Mouse (Mus musculus): Measurements from ENCODE around the gene C9orf72.

DNA sequence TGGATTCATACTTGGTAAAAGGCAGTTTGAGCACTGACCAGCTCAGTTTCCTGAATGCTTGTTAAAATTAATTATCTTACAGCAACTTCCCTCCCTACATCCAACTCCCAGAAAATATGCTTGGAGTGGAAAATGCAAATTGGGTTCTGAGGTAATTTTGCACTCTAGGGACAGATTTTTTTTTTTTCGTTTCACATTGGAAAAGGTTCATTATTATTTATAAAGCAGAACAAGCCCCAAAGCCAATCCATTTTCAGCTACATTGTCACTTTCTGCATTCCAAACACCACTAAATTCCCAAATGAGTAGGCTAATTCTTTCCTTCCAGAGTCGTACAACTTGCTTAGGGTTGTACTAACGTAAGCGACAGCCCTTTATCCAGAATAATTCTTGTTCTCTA is 12.7 kb upstream of the C9orf72 start:
- no peak for TF ChIP-seq GATA1 (IDR thresholded peaks at IDR 0.05; ENCODE audit: low read length)
- no peak for TF ChIP-seq TAL1 (IDR thresholded peaks at IDR 0.05; ENCODE audit: low read length)

Measured in erythroblast, embryonic 14.5 days (primary cell).